13 mouse cellular contexts compared by ENCODE assay signal in the genomic region with DNA sequence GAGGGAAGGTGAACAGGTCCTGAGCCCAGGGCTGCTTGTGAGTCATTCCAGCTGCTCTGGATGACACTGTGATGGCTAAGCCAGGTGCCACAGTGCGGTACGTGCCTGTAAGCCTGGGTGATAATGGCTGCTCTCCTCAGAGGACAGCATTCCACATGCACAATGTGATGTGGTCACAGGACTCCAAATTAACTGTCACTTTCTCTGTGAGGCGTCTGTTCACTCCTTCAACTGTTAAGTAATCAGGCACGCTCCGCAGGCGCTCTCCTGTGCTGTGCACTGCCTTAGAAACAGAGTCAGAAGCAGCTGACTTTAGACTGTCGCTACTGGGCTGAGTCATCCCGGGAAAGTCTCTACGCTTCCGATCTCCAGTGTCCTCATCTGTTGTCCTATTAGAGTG. TPM values are rescaled to one million over a fixed set of nuclear protein-coding genes. Genes with fewer than 3 reads are reported as not detected.
DNase-seq lines count a peak whose midpoint lies in the region; ATAC-seq and TF ChIP-seq lines count a peak whose summit lies in the region.
"Had no signal": no experiment of that assay in that cellular context is flagged by ENCODE, and none has a peak within 500 bp of the region (broad histone marks: within the 10 kb centered on the region; RNA-seq: fewer than 3 reads in every experiment).

No protein-coding gene starts in this region.

- peaks cover 16% of the 10 kb centered on the region for H3K36me3 ChIP-seq in heart, embryonic 11.5 days (ENCODE audit: control insufficient read depth, insufficient read depth, low read length)
- H3K36me3 ChIP-seq in liver, embryonic 12.5 days, result peaks cover 25% of the 10 kb centered on the region
- H3K36me3 ChIP-seq in myocyte (ENCODE audit: control insufficient read depth, insufficient read depth), result peaks cover 14% of the 10 kb centered on the region

- H3K9ac ChIP-seq in heart, embryonic 11.5 days (ENCODE audit: low read depth, low read length), result no peak overlapping the region
- no peak overlapping the region for H3K9ac ChIP-seq in liver, embryonic 12.5 days
- H3K9ac ChIP-seq: forebrain, postnatal 0 days had no signal

- 29% methylated on average over 10 of the region's 10 CpGs for WGBS in heart, embryonic 11.5 days (ENCODE audit: insufficient replicate concordance)
- 60% methylated on average over 10 of the region's 10 CpGs for WGBS in liver, embryonic 12.5 days (ENCODE audit: insufficient replicate concordance)

- H3K79me2 ChIP-seq in myocyte (ENCODE audit: control insufficient read depth, insufficient read depth), result no peaks in the 10 kb centered on the region

- peaks cover 2% of the 10 kb centered on the region; the same call in 1 of the 2 replicates for H3K27me3 ChIP-seq in heart, embryonic 11.5 days (ENCODE audit: control insufficient read depth, insufficient read depth, low read length)
- H3K27me3 ChIP-seq in liver, embryonic 12.5 days (replicated peaks), result 0 out of 2 replicates have a peak, but pooled peaks cover 11% of the 10 kb centered on the region
- no peaks in the 10 kb centered on the region for H3K27me3 ChIP-seq in myocyte (ENCODE audit: control insufficient read depth, insufficient read depth, insufficient read length)

- ATAC-seq in heart, embryonic 11.5 days (replicated peaks; ENCODE audit: insufficient number of reproducible peaks, low FRiP score, low TSS enrichment), result no peak; the same call in 1 of the 2 replicates
- ATAC-seq in liver, embryonic 12.5 days, result no peak
- ATAC-seq: CD4-positive, CD25-positive, alpha-beta regulatory T cell, adult 4 months; forebrain, postnatal 0 days had no signal

- H3K4me3 ChIP-seq in heart, embryonic 11.5 days (ENCODE audit: low read depth, low read length), result no peak overlapping the region
- no peak overlapping the region for H3K4me3 ChIP-seq in liver, embryonic 12.5 days
- no peak overlapping the region for H3K4me3 ChIP-seq in myocyte
- H3K4me3 ChIP-seq: erythroblast, embryonic 14.5 days had no signal

- no peak for DNase-seq in heart, adult 18-20 months
- DNase-seq in liver (no peak), ES-CJ7 (ENCODE audit: low read depth, low spot score) (peak; percentile 46)
- DNase-seq in urinary bladder, postnatal 25 days (ENCODE audit: low spot score), result no peak
- DNase-seq: adrenal gland, postnatal 36 days; cerebellum, adult 11 months; forebrain, postnatal 0 days; lung, adult 2 months had no signal

- H3K9me3 ChIP-seq in heart, embryonic 11.5 days (replicated peaks; ENCODE audit: control insufficient read depth, low read length), result no peaks in the 10 kb centered on the region
- no peaks in the 10 kb centered on the region for H3K9me3 ChIP-seq in liver, embryonic 12.5 days (replicated peaks)

- peak overlapping the region; percentile 24; the same call in 1 of the 2 replicates for H3K4me2 ChIP-seq in heart, embryonic 11.5 days
- no peak overlapping the region for H3K4me2 ChIP-seq in liver, embryonic 12.5 days
- H3K4me2 ChIP-seq in myocyte (ENCODE audit: low read depth), result no peak overlapping the region

- TF ChIP-seq POLR2A in myocyte (IDR thresholded peaks at IDR 0.05; ENCODE audit: insufficient read length, low read depth), result no peak

- H3ac ChIP-seq in myocyte (ENCODE audit: control insufficient read depth, insufficient read length), result no peak overlapping the region

- peak overlapping the region; percentile 10 for H3K27ac ChIP-seq in heart, embryonic 11.5 days (ENCODE audit: low read depth, low read length)
- peak overlapping the region; percentile 2; the same call in 1 of the 2 replicates for H3K27ac ChIP-seq in liver, embryonic 12.5 days

- 0 out of 2 replicates have a peak, but pooled peaks cover 2% of the 10 kb centered on the region for H3K4me1 ChIP-seq in heart, embryonic 11.5 days (ENCODE audit: control insufficient read depth, insufficient read depth, low read length)
- peaks cover 41% of the 10 kb centered on the region for H3K4me1 ChIP-seq in liver, embryonic 12.5 days

TF ChIP-seq in myocyte, 11 proteins besides CTCF, POLR2A, EP300 and RAD21:
- peak; percentile 71 for TF ChIP-seq POLR2AphosphoS2 (IDR thresholded peaks at IDR 0.05; ENCODE audit: insufficient read length, low read depth)
- no peak for TF ChIP-seq E2F4 (IDR thresholded peaks at IDR 0.05; ENCODE audit: insufficient read depth)
- peak in 1 of 3 experiments; percentile 30 for TF ChIP-seq MYOG (IDR thresholded peaks at IDR 0.05; ENCODE audit: control insufficient read depth in 1 of 3, insufficient read depth in 1 of 3, insufficient read length in 2 of 3, low read depth in 2 of 3)
- peak in 2 of 3 experiments; percentile 50 to 60 for TF ChIP-seq MYOD1 (IDR thresholded peaks at IDR 0.05; ENCODE audit: control insufficient read depth in 1 of 3, insufficient read length in 2 of 3, low read depth in 2 of 3)
- TF ChIP-seq SRF (IDR thresholded peaks at IDR 0.05; ENCODE audit: control insufficient read depth, insufficient read length, low read depth), result no peak
- TF ChIP-seq CEBPB (IDR thresholded peaks at IDR 0.05; ENCODE audit: insufficient read depth, poor library complexity, severe bottlenecking), result no peak
- TF ChIP-seq TCF12 (IDR thresholded peaks at IDR 0.05; ENCODE audit: insufficient read depth, poor library complexity, severe bottlenecking), result no peak
- TF ChIP-seq REST (IDR thresholded peaks at IDR 0.05; ENCODE audit: insufficient read depth, insufficient read length), result no peak
- no peak for TF ChIP-seq USF1 (IDR thresholded peaks at IDR 0.05; ENCODE audit: low read depth)
- no peak for TF ChIP-seq TCF3 (IDR thresholded peaks at IDR 0.05; ENCODE audit: insufficient read length, low read depth)
- TF ChIP-seq MAX (IDR thresholded peaks at IDR 0.05; ENCODE audit: low read depth), result no peak

RNA-seq across cellular contexts. Expression of gene Slc2a1, which starts 32.7 kb away (rescaled TPM):
- 426 and 446 TPM in 2 replicates for polyA plus RNA-seq in heart, embryonic 11.5 days (2014; fragmentation: Nextera tagmentation; extraction: Ambion mirVana)
- total RNA-seq in heart, adult 18-20 months (2021), result 10 to 100 TPM; 12.2 to 13.5 TPM
- polyA plus RNA-seq in liver, embryonic 12.5 days (2016; fragmentation: Nextera tagmentation; extraction: Ambion mirVana), result 309 TPM in 2 replicates
- polyA plus RNA-seq in myocyte (2012; fragmentation: generic; extraction: Trizol), result 55.8 TPM

RNA-seq across cellular contexts. Expression of gene Zfp691, which starts 32.8 kb away (rescaled TPM):
- 10.9 and 13.7 TPM in 2 replicates for polyA plus RNA-seq in heart, embryonic 11.5 days (2014; fragmentation: Nextera tagmentation; extraction: Ambion mirVana)
- 10 to 100 TPM; 20.0 to 23.4 TPM for total RNA-seq in heart, adult 18-20 months (2021)
- 3.6 and 3.8 TPM in 2 replicates for polyA plus RNA-seq in liver, embryonic 12.5 days (2016; fragmentation: Nextera tagmentation; extraction: Ambion mirVana)
- 7.2 TPM for polyA plus RNA-seq in myocyte (2012; fragmentation: generic; extraction: Trizol)

RNA-seq across cellular contexts. Expression of gene Ermap, which starts 48.6 kb away (rescaled TPM):
- polyA plus RNA-seq in heart, embryonic 11.5 days (2014; fragmentation: Nextera tagmentation; extraction: Ambion mirVana), result 34.7 and 58.1 TPM in 2 replicates
- total RNA-seq in heart, adult 18-20 months (2021), result not detected
- polyA plus RNA-seq in liver, embryonic 12.5 days (2016; fragmentation: Nextera tagmentation; extraction: Ambion mirVana), result 328 and 333 TPM in 2 replicates
- 0.13 TPM for polyA plus RNA-seq in myocyte (2012; fragmentation: generic; extraction: Trizol)
- polyA plus RNA-seq: CD4-positive, CD25-positive, alpha-beta regulatory T cell, adult 4 months had no signal

RNA-seq across cellular contexts. Expression of gene Svbp, which starts 53.9 kb away (rescaled TPM):
- 138 and 143 TPM in 2 replicates for polyA plus RNA-seq in heart, embryonic 11.5 days (2014; fragmentation: Nextera tagmentation; extraction: Ambion mirVana)
- 10 to 100 TPM; 15.4 to 19.6 TPM for total RNA-seq in heart, adult 18-20 months (2021)
- polyA plus RNA-seq in liver, embryonic 12.5 days (2016; fragmentation: Nextera tagmentation; extraction: Ambion mirVana), result 114 and 121 TPM in 2 replicates
- polyA plus RNA-seq in myocyte (2012; fragmentation: generic; extraction: Trizol), result 241 TPM

Comparison
In these comparisons a context has a peak if more than half of its experiments do, and no peak if none do; other contexts are left out.
1. RNA of gene Ermap, which starts 48.6 kb away (polyA plus RNA-seq): 328 to 333 TPM in liver, embryonic 12.5 days and 34.7 to 58.1 TPM in heart, embryonic 11.5 days; 0.13 TPM in myocyte (single experiment); every median in the first group is over 10 times any median in the second.